Mouse (Mus musculus) heart, adult 10 weeks (tissue): ENCODE data around the gene Polr2h. TPM values are rescaled to one million over a fixed set of nuclear protein-coding genes. Genes with fewer than 3 reads are reported as not detected.

Source experiments
- polyA plus RNA-seq: library from polyadenylated mRNA; stranded (reverse); fragments of 350-450 nt; fragmentation: Illumina TruSeq; extraction: RNeasy Lipid Tissue Mini Kit (QIAGEN cat#74804); gene quantifications from one replicate; pipeline ENCODE4 v1.2.3, GENCODE M21; 2014; ENCODE audit warnings: low read depth, low replicate concordance

The Polr2h gene
- polyA plus RNA-seq: 18.3 TPM

GRCm38 (mm10) chr16:20717181-20717977 lies at the start of gene Polr2h, which contains the start of gene Clcn2:
Gene Polr2h (plus strand): TSS chr16:20717665.
Gene Clcn2 (minus strand): TSS chr16:20717746.

GRCm38 (mm10) chr16:20668013-20668412 lies 49.5 kb upstream of the Polr2h start, which contains the start of gene Eif4g1:
Gene Eif4g1 (plus strand): TSS chr16:20668313.

GRCm38 (mm10) chr16:20693111-20693701 lies 24.3 kb upstream of the Polr2h start, which contains the start of gene Fam131a:
Gene Fam131a (plus strand): TSS chr16:20693241.

GRCm38 (mm10) chr16:20732925-20733730 lies 15.7 kb downstream of the Polr2h start, which contains the start of gene Chrd:
Gene Chrd (plus strand): TSS chr16:20733127.

GRCm38 (mm10) chr16:20733731-20734730 lies 16.6 kb downstream of the Polr2h start, which contains the start of gene Thpo:
Gene Thpo (minus strand): TSS chr16:20734511.

Other genes with a start within 250 kb of the Polr2h start
- gene Eif2b5, start 218.8 kb upstream of the Polr2h start, polyA plus RNA-seq: 59.9 TPM
- 34.4 TPM for gene Dvl3, start 200.7 kb upstream of the Polr2h start, polyA plus RNA-seq
- 211 TPM for gene Ap2m1, start 182.2 kb upstream of the Polr2h start, polyA plus RNA-seq
- 55.8 TPM for gene Abcf3, start 169.1 kb upstream of the Polr2h start, polyA plus RNA-seq
- gene Vwa5b2, start 128.2 kb upstream of the Polr2h start, polyA plus RNA-seq: not detected
- 6.5 TPM for gene Eef1akmt4, start 106.1 kb upstream of the Polr2h start, polyA plus RNA-seq
- gene Gm49333, start 106.1 kb upstream of the Polr2h start, polyA plus RNA-seq: 0.47 TPM
- 10.7 TPM for gene Alg3, start 105.9 kb upstream of the Polr2h start, polyA plus RNA-seq
- gene Camk2n2, start 96.4 kb upstream of the Polr2h start, polyA plus RNA-seq: 0.60 TPM
- 0.29 TPM for gene Ece2, start 87.8 kb upstream of the Polr2h start, polyA plus RNA-seq
- gene Psmd2, start 66.0 kb upstream of the Polr2h start, polyA plus RNA-seq: 182 TPM
- gene Eif4g1, start 49.4 kb upstream of the Polr2h start, polyA plus RNA-seq: 230 TPM
- gene Fam131a, start 24.4 kb upstream of the Polr2h start, polyA plus RNA-seq: 30.1 TPM
- gene Clcn2, start 81 bp downstream of the Polr2h start, polyA plus RNA-seq: 3.7 TPM
- 2.7 TPM for gene Chrd, start 15.5 kb downstream of the Polr2h start, polyA plus RNA-seq
- 0.39 TPM for gene Thpo, start 16.8 kb downstream of the Polr2h start, polyA plus RNA-seq